Mouse (Mus musculus): ENCODE results near the gene Wapl.
A peak's percentile ranks its signal among the peaks of the same experiment; 100 is the strongest.

Wapl gene

DNA sequence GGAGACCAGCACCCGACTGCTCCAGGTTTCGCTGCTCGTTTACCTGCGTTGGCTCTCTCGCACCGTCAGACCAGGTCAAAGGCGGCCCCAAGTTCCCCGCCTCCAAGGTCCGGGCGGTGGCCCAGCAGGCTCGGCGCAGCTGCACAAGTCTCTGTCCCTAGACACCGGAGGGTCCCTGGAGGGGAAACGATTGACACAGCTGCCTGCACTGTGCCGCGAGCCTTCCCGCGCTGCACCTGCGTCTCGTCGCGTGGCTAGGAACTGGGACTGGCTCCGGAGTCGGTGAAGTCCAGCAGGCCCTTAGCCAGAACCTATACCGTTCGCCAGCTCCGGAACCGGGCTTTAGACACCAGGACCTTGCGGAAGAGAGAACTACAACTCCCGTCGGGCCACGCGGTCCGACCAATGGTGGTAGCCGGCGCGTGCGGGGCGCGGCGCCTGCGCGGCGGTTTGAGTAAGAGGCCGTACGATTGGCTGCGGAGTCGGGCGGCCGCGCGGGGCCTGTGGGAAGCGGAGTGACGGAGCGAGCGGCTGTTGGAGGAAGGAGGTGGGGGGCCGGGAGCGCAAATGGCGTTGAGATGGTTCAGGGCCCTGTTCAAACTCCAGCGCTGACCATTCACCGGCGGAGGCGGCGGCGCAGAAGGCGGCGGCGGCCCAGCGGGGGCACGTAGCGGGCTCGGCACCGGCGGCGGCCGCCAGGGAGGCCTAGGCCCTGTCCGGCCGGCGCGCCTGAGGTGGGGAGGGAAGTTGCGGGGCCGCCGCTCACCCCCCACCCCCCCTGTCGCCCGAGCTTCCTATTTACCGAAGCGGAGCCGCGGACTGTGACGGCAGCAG is at the start of gene Wapl:
Gene Wapl (plus strand): TSS at position 534 of the 834 bp plus-strand sequence.
- DNase-seq = peak; percentile 98 to 99

DNA sequence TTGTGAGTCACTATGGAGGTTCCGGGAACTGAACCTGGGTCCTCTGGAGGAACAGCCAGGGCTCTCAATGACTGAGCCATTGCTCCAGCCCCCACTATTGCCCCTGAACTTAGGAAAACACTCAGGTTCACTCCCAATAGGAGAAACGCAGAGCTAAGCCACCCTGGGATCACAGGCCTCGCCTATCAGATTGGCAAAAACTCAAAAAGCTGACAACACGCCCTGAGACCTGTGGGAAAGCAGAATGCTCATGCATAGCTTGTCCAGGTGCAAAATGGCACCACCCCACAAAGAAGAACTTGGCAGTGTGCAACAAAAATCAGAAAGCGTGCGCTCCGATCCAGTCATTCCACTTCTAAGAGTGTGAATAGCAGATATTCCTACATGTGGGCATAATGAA is 46.9 kb upstream of the Wapl start:
- no peak for DNase-seq

GRCm38 (mm10) chr14:34632722-34633448 is 40.8 kb upstream of the Wapl start:
- no peak for DNase-seq

GRCm38 (mm10) chr14:34635192-34635591 is 38.5 kb upstream of the Wapl start:
- DNase-seq = no peak

DNA sequence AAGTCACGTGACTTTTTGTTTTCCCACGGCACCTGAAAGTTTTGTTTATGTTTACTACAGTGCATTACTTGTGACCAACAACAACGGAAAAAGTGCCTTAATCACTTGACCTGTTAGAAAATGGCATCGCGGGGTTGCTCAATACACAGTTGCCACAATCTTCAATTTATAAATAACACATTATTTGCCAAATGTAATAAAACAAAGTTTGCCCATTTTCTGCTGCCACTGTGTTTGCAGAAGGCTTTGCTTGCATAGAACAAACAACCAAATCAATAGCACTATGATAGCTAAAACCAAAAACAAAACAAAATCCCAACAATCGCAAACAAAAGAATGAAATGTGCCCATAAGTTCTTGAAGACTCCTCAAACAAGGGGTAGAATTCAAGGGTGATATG is 38.0 kb upstream of the Wapl start:
- DNase-seq = no peak

GRCm38 (mm10) chr14:34644140-34644539 is 29.6 kb upstream of the Wapl start:
- DNase-seq = no peak

GRCm38 (mm10) chr14:34647870-34648475 is 25.8 kb upstream of the Wapl start:
- no peak for DNase-seq

DNA sequence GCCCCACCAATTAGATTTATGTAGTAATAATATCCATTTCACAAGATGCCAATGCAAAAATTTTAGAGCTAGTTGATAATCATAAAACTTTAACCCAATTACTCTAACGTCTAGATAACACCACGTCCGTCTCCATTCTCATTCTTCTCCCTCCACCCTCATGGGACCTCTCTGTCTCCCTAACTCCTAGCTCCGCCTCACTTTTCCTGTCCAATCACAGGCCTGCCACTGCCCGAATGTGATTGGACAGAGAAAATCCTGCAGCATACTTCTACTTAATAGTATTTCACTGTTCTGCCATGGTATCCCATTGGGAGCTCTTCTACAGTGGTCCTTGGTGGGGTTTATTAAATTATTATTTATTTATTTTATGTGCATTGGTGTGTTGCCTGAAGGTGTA is 16.6 kb upstream of the Wapl start:
- DNase-seq = no peak

GRCm38 (mm10) chr14:34660351-34660787 is 13.4 kb upstream of the Wapl start:
- no peak for DNase-seq

GRCm38 (mm10) chr14:34660788-34661591 is 12.7 kb upstream of the Wapl start:
- DNase-seq = peak; percentile 14 to 32

GRCm38 (mm10) chr14:34661621-34662477 is 11.9 kb upstream of the Wapl start:
- peak; percentile 65 to 76 for DNase-seq

GRCm38 (mm10) chr14:34662478-34662826 is 11.3 kb upstream of the Wapl start:
- no peak for DNase-seq

GRCm38 (mm10) chr14:34663381-34663780 is 10.3 kb upstream of the Wapl start:
- no peak for DNase-seq

DNA sequence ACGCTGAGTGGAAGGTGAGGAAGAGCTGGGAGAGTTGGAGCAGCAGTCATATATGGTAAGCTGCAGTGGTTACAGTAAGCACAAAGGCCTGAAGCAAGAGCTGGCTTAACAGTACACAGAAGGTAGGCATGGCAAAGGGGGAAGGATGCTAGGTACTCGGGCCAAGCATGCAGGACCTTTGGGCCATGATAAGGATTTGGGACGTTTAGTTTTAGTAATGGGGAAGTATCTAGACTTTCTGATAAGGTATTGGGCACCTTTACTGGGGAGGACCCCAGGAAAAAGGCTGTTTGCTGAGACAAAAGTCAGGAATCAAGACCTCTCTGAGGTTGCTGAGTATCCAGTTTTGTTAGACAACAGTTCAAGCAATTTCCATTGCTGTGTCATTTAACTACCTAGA is 4.6 kb upstream of the Wapl start:
- DNase-seq = no peak

DNA sequence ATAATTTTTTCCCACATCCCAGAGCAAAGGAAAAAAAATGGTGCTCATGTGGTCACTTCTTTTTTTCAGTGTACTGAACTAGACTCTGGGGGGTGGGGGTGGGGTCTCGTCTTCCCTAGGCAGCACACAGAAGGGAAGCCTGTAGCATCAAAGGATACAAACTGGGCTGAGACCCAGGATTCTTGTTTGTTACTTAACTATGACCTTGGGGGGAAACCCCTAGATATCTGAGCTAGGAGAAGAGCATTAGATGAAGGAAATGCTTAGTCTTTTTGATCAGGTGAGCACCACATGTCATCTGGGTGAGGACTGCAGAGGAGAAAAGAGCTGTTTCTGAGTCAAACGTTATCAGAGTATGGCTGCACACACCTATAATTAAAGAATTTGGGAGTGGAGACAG is 3.5 kb upstream of the Wapl start:
- DNase-seq = no peak

- peak in 1 of 2 experiments; percentile 74 for DNase-seq
These were observed 582 bp downstream of the Wapl start for GRCm38 (mm10) chr14:34674229-34674791.

GRCm38 (mm10) chr14:34674932-34675331 is 1.2 kb downstream of the Wapl start:
- no peak for DNase-seq

DNA sequence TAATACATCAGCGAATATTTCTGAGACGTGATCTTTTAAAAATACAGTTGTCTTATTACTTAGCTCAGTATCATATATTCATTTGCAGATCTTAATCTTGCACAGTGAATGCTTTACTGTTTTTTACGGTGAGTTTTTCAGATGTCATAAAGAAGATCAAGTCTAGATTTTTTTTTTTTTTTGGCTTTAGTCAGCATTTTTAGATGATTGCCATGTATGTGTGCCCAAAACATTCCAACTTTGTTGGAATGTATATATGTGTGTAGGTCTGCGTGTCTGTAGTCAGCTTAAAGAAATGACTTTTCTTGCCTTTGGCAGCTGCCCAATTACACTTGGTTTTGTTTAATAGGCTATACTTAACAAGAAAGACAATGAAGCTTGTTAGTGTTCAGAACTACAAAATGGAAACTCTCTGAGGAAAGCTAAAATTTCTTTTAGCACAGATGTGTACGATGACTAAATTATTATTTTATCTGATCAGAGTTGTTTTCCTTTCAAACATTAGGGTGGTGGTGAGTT is 1.7 kb downstream of the Wapl start:
- DNase-seq = no peak

GRCm38 (mm10) chr14:34680815-34681214 is 7.1 kb downstream of the Wapl start:
- DNase-seq = no peak

DNA sequence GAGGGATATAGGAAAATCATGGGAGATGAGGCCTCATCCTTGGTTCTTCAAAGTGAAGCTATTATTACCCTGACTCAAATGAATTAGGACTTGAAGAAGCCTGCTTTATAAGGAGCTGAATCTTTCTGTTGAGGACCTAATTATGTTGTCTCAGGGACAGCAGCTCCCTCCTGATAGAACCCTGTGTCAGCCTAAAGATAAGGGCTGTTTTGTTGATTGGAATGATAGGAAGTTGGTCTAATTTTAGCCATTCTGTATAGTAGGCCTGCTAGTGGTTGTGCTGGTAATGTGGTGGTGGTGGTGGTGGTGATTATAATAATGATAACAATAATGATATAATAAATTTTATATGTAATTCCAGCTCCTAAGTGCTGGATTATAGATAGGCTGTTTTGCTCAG is 11.3 kb downstream of the Wapl start:
- no peak for DNase-seq

DNA sequence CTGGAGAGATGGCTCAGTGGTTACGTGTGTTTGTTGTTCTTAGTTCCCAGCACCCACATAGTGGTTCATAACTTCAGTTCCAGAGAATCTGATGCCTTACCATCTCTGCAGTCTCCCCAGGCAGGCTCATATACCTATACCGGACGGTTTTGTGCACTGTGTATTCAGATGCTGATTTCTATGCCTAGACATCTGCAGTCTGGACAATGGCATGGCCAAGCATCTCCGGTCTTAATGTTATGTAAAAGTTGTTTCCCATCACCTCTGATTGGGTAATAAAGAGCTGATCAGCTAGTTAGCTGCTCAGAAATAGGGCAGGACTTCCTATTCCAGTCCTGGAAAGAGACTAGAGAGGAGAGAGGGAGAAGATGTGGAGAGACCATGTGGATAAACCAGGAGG is 20.2 kb downstream of the Wapl start:
- DNase-seq = no peak
